Mouse (Mus musculus): Measurements from ENCODE around the gene Naxd.

DNA sequence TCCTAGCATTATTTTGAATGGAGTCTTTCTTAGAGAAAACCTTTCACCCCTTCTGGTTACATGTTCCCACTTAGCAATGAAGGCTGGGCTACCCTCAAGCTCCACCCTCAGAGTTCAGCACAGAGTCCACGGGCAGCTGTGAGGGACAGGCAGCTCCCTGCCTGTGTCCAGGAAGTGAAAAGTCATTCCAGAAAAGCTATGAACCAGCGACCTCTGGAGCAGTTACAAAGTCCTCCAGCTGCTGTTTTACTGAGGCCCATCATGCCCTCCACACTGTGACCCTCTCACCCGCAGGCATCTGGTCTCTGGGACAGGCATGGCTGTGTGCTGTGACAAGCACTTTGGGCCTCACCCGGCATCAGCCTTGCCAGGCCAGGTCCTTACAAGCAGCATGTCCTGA, 24.2 kb upstream of the Naxd start:
- TF ChIP-seq POLR2A (IDR thresholded peaks at IDR 0.05; ENCODE audit: low read depth, low read length) (no peak), CTCF (IDR thresholded peaks at IDR 0.05; ENCODE audit: extremely low read depth, insufficient read length, insufficient replicate concordance, low read depth, low read length) (no peak)
